Mouse (Mus musculus) gastrocnemius, postnatal 36 days (tissue): Measurements from ENCODE around the gene Hmga2. TPM values are rescaled to one million over a fixed set of nuclear protein-coding genes. Genes with fewer than 3 reads are reported as not detected.

ENCODE experiments used
- DNase-seq, 2 experiments: peaks; one replicate each; pipeline ENCODE4 v3.0.0; 2022
- intact Hi-C: fragments of 180-260 bp; cut with DNase I; formaldehyde crosslinking; loops from one replicate; pipeline ENCODE4 v1.15.1; 2025
- long read RNA-seq, 2 experiments: library from polyadenylated mRNA; stranded (forward); transcript quantifications; one replicate each; pipeline ENCODE4 v2.0.0; 2021
- total RNA-seq, 2 experiments: library from RNA; stranded (reverse); gene quantifications; 2 replicates each; pipeline ENCODE4 v1.2.3; 2021

The Hmga2 gene
- not detected for total RNA-seq
- long read RNA-seq, experiment 1, result 0 reads
- long read RNA-seq, experiment 2, result 0 reads

DNA sequence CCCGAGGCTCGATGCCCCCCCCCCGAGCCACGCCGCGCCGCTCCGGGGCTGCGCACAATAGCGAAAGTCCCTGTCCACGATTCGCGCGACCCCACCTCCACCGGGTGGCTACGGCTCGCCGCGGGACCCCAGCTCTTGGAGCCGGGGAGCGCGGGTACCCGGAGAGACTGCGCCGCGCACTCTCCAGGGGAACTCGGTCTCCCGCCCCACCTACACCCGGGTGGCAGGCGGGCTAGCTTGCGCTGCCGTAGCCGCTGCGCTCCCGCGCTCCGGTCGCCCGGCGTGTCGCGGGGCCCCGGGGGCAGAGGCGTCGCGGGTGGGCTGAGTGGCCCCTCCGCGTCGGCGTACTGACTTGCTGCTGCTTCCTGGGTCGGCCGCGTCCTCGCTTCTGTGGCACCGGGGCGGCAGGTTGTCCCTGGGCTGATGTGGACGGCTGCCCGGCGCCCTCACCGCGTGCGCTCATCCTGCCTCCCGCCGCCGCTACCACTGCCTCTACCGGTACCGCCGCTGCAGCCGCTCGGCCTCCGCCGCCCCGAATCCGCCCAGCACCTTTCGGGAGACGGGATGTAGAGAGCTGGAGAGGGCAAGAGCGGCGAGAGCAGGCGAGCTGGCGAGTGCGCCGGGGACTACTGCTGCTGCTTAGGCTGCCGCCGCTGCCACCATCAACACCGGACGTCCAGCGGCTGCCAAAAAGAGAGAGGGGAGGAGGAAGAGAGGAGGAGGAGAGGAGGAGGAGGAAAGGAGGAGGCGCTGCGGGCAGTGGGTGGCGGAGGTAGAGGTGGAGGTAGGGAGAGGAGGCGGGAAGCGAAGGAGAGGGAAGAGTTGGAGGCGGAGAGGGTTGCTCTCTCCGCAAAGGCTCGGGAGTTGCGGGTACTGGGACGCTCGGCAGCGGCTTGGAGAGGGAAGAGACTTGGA lies at the start of gene Hmga2:
Gene Hmga2, minus strand, starts transcription at position 869 of the 915 bp plus-strand sequence.
- DNase-seq, result peak in 1 of 2 experiments; percentile 20
- intact Hi-C loops, result no loop called here

DNA sequence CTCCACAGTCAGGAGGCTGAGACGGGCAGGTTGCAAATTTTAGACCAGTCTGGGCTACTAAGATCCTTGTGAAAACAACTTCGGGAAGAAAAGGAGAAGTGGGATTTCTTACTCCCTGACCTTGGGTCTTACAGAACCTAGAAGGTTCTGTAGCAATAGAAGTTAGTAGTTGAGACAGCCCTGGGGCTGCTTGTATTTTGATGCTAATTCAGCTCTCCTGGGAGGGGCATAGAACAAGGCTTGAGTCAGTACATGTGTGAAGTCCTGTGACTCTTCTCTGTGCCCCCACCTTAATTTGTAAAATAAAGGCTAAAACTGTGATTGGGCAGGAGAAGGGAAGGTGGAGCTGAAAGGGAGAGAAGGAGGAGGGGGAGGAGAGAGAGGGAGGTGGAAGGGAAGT lies 46.7 kb upstream of the Hmga2 start:
- no peak for DNase-seq
- intact Hi-C loops, result no loop called here

DNA sequence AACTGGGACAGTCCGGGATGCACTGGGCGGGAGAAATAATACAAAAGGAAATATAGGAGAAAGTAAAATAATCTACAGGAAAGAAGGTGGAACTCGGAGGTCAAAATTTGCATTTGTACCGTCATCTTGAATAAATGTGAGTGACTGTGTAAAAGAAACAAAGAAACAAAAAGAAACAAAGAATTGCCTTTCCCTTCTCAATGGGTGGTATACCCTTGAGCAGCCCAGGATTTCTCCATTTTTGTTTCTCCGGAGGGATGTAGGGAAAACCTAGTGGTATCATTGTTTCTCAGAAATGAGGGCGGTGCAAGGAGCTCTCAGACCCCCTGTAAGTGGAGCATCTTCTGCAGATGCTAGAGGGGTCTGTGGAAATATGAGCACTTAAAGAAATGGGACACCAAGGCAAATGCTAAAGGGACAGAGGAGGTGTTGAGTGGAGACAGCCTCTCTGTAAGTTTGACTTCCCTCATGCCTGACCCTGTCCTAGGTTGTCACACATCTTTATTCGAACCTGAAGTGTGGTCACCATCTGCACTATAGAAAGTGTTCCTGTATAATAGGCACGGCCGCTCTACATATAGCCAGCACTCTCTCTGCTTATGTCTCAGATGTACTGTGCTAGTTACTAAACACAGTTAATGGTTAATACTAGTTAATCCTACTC lies 45.8 kb upstream of the Hmga2 start:
- intact Hi-C loops, result no loop called here
- DNase-seq, result no peak

DNA sequence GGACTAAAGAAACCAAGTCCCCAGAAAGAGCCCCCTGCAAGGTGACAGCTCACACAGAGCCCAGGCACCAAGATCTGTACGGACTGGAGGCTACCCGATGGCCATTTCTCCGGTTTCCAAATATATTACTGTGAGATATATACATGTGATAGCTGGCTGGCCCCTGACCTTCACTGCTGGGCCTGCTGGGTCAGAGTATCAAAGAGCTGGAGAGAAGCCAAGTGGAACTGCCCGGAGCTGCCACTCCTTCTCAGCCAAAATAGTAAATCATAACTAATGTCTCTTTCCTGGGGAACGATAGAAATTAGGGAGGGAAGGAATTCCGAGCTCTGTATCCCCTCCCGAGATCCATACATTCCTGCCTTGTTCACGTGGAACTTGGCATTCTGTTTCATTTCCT lies 40.0 kb upstream of the Hmga2 start:
- DNase-seq, result no peak
- intact Hi-C loops, result no loop called here

DNA sequence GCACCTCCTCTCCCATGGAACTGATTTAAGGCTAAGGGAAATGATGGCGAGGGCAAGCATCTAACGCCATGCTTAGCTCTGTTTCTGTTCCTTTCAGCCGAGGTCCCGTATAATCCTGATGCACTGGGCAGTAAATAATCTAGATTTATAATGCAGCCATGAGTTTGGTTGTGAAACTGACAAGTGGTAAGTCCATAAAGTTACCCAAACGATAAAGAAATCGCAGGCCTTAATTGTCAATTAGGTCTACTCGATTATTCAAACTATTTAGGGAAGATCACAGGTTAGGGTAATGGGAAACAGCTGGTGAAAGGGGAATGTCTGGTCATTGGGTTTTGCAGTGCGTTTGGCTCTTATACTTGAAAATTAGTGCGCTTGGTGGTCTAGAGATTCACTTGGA lies 37.5 kb upstream of the Hmga2 start:
- DNase-seq, result no peak
- intact Hi-C loops, result no loop called here

DNA sequence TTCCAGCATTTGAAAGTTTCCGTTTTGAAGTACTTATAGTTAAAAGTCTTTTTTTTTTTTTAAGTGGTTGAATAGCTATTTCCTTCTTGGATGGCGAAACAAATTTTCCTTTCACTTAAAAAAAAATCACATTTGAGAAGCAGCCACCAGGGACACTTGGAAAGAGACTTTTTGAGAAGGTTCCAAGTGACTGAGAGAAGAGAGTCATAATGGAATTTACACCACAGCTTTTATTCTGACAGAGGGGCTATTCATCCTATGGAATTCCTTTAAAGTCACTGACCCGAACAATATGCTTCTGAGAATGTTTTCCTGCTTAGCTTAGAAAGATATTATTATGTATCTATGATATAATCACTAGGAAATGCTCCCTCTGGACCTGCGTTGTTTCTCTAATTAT lies 36.7 kb upstream of the Hmga2 start:
- intact Hi-C loops, result no loop called here
- no peak for DNase-seq

DNA sequence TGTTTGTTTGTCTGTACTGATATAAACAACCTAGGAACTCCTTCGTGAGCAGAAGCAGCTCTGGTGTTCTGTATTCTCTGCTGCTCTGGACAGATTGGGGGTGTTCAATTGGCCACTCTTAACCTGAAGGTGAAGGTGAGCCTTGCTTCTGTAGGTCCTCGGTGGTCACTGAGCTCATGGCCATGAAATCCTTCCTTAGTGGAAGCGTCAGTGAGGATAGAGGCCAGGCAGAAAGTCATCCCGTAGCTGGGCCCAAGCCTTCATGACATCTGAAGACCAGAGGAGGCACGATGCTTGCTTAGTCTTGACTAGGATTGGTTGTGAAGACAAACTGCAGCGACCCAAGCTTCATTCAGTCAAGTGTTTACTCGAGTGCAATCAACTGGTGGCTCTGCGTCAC lies 35.9 kb upstream of the Hmga2 start:
- no peak for DNase-seq
- intact Hi-C loops, result no loop called here

DNA sequence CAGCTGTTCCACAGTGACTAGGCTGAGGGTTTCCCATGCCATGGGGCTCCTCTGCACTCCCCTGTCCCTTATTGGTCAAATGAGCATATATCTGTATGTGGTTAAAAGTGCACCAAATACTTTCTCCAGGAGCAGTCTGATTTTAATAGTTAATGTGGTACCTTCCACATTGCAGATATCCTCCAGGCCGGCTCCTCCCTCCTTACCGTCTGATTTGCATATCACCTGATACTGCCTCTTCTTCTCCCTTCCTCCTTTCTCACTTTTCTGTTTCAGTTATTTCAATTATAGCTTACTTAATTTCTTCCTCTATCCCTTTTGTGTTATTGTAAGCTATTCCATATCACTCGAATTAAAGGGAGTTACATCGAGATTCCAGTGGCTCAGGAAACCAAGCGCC lies 27.7 kb upstream of the Hmga2 start:
- DNase-seq, result no peak
- intact Hi-C loops, result no loop called here

DNA sequence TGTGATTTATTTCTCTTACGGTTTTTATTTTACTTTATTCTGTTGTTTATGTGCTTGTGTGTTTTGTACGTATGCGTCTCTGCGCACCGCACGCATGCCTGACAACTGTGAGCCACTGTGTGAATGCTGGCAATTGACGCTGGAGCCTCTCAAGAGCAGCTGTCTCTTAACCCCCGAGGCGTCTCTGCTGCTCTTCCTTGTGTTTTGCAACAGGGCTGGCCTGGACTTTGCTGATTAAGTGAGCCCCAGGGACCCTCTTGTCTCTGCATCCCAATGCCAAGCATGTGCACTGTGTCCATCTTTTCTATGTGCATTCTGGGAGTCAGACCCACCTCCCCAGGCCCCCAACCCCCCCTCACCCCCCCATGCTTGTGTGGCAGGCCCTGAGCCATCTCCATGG lies 24.5 kb upstream of the Hmga2 start:
- intact Hi-C loops, result no loop called here
- no peak for DNase-seq

DNA sequence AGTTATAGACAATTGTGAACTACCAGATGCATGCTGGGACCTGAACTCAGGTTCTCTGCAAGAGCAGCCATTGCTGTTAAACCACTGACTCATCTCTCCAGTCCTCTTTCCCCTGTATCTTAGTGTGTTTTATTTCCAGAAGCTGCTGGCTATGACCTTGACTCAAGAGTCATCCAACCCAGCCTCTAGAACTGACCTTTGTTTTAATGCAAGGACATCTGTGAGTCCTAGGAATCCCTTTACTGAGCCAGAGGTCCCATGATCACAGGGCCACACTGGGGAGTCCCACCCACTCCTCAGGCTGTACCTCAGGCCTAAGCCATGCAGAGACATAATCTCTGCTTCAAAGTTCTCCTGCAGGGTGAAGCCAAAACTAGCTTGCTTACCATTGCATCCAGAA lies 21.8 kb upstream of the Hmga2 start:
- no peak for DNase-seq
- intact Hi-C loops, result no loop called here

DNA sequence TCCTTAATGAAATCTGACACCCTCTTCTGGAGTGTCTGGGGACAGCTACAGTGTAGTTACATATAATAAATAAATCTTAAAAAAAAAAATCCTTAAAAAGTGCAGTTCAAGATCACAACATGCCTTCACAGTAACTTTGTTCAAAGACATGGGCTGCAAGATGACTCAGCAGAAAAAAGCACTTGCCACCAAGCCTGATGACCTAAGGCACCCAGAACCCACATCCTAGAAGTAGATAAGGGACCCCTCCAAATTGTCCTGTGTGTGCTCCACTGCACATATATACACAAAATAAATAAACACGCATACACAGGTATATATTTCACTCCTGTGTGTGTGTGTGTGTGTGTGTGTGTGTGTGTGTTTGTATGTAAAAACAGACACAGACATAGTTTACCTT lies 18.4 kb upstream of the Hmga2 start:
- no peak for DNase-seq
- intact Hi-C loops, result no loop called here

DNA sequence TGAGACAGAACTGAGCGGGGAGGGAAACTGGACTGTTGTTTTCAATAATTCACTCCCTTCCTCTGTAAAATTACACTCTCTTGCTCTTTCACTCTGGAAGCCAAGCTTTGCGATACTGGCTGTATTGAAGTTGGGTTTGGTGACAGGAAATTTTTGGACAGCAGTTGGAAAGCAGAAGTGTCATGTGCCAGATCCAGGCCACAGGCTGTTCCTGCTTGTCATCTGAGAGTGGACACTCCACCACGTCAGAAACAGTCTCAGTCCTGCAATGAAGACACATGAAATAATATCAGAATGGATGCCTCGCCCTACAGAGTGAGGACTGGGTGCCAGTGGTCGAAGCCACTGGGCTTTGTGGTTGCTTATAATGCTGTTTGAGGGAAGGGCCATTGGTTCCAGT lies 15.2 kb upstream of the Hmga2 start:
- intact Hi-C loops, result no loop called here
- no peak for DNase-seq

DNA sequence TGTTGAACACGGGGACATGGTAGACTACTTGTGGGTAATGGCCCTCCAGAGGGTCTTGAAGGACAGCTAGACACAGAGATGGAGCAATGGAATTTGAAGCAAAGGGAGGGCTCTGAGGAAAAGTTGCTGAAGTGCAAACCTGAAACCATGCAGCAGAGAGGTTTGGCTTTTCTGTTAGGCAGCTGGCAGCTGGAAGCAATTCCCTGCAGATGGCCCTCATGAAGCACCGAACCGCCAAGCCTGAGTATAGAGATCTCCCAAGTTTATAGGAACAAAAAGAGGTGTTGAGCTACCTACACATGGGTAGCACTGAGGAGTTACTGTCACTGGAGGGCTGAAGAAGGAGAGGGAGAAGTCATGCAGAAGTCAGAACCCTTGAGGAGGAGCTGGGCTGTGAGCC lies 13.3 kb upstream of the Hmga2 start:
- DNase-seq, result no peak
- intact Hi-C loops, result no loop called here

DNA sequence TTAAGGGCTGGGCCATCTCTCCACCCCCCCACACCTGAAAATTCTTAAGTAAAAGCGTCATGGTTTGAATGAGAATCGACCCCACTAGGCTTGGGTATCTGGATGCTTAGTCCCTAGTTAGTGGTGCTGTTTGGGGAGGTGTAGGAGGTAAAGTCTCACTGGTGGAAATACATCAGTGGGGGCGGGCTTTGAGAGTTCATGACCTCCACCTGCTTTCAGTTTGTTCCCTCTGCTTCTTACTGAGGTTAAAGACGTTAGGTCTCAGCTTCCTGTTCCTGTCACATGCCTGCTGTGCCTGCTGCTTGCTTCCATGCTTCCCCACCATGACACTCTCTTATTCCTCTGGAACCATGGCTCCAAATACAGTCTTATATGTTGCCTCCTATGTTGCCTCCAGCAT lies 12.3 kb upstream of the Hmga2 start:
- intact Hi-C loops, result no loop called here
- DNase-seq, result no peak

DNA sequence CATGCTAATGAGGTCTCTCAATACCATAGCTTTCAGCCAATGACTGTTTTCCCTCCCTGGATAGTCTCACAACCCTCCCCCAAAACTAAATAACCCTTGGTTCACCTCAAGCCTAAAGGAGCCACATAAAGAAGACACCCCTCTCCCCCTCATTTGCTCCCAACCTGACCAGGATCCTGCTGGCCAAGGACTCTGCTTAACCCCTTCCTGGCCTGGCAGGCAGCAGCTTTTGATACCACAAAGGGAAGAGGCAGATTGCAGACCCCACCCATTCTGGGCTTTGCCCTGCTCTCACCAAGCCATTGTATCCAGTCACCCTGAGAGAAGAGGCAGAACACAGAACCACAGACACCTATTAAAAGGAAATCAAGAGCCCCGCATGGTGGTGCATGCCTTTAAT lies 11.6 kb upstream of the Hmga2 start:
- intact Hi-C loops, result no loop called here
- DNase-seq, result no peak

DNA sequence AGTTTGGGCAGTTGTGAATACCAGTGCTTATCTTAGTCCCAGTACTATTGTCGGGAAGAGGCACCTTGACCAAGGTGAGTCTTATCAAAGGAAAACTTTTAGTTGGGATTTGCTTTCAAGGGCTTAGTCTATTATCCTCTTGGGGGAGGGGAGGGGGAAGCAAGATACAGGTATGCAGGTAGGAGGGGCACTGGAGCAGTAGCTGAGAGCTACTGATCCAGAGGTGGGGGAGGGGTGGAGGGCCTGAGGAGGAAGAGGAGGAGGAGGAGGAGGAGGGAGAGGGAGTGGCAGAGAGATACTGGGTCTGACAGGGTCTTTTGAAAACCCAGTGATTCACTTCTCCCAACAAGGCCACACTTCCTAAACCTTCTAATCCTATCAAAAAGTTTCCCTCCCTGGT lies 9.2 kb upstream of the Hmga2 start:
- DNase-seq, result no peak
- intact Hi-C loops, result no loop called here

DNA sequence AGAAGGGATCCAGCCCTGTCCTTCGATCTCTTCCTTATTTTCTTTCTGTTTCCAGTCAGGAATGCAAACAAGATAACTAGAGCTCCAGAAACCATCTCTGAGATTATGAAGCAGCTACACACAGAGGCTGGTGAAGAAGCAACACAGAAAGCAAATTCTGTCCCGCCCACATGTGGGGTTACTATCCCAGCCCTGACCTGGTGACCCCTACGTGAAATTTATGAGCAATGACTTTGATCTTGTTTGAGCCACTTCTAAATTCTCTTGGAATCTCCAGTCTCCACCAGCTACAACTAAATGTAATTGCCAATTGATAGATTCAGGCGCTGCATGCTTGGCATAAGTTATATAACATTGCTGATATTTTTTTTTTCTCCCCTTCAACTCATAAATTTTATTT lies 7.9 kb upstream of the Hmga2 start:
- DNase-seq, result no peak
- intact Hi-C loops, result no loop called here

DNA sequence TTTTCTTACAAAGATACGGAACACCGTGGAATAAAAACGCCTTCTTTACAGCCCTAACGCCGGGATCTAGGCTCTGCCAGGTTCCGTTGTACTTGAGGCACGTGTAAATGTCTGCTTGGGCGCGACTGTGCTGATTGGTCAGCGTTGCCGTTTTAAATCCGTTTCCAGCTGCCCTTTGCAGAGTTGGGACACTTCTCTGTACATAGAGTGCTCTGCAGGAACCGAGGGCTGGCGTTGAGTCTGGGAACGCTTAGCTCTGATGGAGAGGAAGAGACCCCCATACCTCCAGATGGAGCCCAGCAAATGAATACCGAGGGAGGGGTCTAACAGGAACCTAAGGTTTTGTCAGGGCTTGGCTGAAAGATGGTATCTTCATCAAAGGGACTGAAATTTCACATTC lies 1.9 kb upstream of the Hmga2 start:
- DNase-seq, result no peak
- intact Hi-C loops, result no loop called here

DNA sequence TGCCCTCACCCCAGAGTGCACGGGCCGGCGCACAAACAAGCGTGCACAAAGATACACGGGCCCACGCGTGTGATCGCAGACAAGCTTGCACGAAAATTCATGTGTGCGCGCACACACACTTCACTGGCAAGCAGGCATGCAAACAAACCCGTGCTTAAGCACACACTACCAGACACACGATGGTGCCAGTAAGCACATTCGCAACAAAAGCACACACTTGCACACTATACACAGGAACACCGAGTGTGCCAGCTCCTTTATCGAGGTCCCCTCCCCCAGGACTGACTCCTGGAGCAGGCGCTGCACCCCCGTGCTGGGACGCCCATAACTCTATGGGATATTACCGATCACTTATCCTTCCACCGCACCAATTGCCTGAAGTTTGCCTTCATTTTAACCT lies 1.2 kb upstream of the Hmga2 start:
- intact Hi-C loops, result no loop called here
- peak in 1 of 2 experiments; percentile 14 for DNase-seq

DNA sequence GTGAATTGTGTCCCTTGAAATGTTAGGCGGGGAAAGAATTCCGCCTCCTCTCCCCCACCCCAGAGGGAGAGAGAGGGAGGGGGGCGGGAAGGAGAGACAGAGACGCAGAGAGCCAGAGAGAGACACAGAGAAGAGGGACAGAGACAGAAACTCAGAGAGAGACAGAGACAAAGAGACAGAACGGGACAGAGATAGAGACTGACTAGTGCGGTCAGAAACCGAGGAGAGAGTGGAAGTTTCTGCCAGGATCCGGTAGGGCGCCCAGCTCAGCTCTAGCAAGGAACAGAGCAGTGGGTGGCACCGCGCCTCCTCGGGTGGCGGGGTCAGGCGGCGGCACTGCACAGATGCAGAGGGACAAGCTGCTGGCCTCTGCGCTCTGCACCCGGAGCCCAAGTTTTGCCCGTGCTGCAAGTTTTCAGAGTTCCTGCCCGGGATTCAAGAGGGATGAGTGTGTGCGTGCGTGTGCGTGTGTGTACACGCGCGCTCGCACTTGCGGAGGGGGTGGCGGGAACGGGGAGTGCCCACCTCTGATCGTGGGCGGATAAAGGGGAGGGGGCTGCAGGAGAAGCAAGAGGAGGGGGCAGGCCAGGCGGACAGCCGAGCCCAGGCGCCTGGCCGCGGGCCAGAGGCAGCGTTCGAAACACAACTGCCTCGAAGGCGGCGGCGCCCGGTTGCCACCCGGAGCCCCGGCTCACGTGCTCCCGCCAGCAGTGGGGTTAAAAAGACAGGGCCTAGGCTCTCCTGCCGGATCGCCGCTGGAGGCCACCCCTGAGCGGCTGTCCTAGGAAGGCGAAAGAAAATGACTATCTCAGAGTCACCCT lies 457 bp upstream of the Hmga2 start:
- intact Hi-C loops, result no loop called here
- no peak for DNase-seq

DNA sequence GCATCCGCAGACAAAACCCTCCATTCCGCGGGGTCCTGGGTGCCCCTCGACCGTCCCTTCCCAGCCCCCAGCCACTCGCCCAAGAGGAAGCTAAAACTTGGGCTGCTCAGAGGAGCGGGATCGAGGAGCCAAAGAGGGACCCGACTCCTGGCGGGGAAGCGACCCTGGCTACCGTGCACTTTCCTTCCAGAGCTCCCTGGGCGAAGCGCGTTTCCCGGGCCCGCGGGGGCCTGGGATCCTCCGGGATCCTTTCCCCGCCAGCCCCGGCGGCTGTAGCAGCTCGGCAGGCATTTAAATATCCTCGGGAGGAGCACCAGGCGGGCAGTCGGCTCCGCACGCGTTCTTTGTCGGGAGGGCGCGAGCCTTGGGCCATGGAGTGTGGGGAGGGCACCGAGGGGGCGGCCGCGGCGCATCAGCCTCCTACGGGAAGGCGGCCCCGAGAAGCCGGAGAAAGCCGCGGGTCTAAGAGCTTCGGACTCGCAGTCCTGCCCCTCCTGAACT lies 1.2 kb downstream of the Hmga2 start:
- DNase-seq, result peak in 1 of 2 experiments; percentile 16
- intact Hi-C loops, result no loop called here
